8 mouse cellular contexts compared by ENCODE assay signal in genomic region chr19:5823266-5823839, GRCm38 (mm10). TPM values are rescaled to one million over a fixed set of nuclear protein-coding genes. Genes with fewer than 3 reads are reported as not detected.
A peak's percentile ranks its signal among the peaks of the same experiment; 100 is the strongest.
DNase-seq lines count a peak whose midpoint lies in the region; ATAC-seq lines count a peak whose summit lies in the region.

No protein-coding gene starts in this region.

- whole genome bisulfite sequencing in kidney, embryonic 15.5 days: 24% methylated on average over 9 of the region's 9 CpGs
- 31% methylated on average over 9 of the region's 9 CpGs for WGBS in liver, embryonic 16.5 days (ENCODE audit: insufficient replicate concordance)
- WGBS in stomach, embryonic 15.5 days: 26% methylated on average over 9 of the region's 9 CpGs

- H3K4me2 ChIP-seq in kidney, embryonic 15.5 days: peak overlapping the region; percentile 35
- H3K4me2 ChIP-seq in liver, embryonic 16.5 days (ENCODE audit: low read depth, low read length): peak overlapping the region; percentile 5; the same call in 1 of the 2 replicates
- H3K4me2 ChIP-seq in stomach, embryonic 15.5 days: peak overlapping the region; percentile 27

- H3K9ac ChIP-seq in kidney, embryonic 15.5 days: no peak overlapping the region
- peak overlapping the region; percentile 18; the same call in 1 of the 2 replicates for H3K9ac ChIP-seq in liver, embryonic 16.5 days (ENCODE audit: low read depth, low read length)
- no peak overlapping the region for H3K9ac ChIP-seq in stomach, embryonic 15.5 days

- DNase-seq in kidney, adult 8-10 months: no peak
- peak; percentile 86 for DNase-seq in embryo, embryonic 10 days (ENCODE audit: low spot score)
- no peak for DNase-seq in cerebellum, adult 11 months
- DNase-seq in urinary bladder, adult 18-20 months (ENCODE audit: low spot score in 2 of 2): no peak

- H3K4me3 ChIP-seq in kidney, embryonic 15.5 days (replicated peaks): no peak overlapping the region
- no peak overlapping the region for H3K4me3 ChIP-seq in liver, embryonic 16.5 days (ENCODE audit: low read depth, low read length)
- H3K4me3 ChIP-seq in stomach, embryonic 15.5 days (replicated peaks): no peak overlapping the region

- peak; percentile 34; the same call in 1 of the 2 replicates for ATAC-seq in kidney, embryonic 15.5 days (replicated peaks; ENCODE audit: low FRiP score)
- ATAC-seq in hematopoietic stem cell, adult 5-6 weeks (replicated peaks in 1 of 2; ENCODE audit: insufficient read depth in 1 of 2, low FRiP score in 2 of 2, low TSS enrichment in 1 of 2, low read depth in 1 of 2, poor library complexity in 2 of 2, severe bottlenecking in 2 of 2): peak; percentile 67 to 76; a peak in 3 of 4 replicates
- ATAC-seq in liver, embryonic 16.5 days (ENCODE audit: low read depth): peak; percentile 75
- peak; percentile 8; the same call in 1 of the 2 replicates for ATAC-seq in stomach, embryonic 15.5 days (ENCODE audit: insufficient read depth, low FRiP score, low read depth)

- H3K36me3 ChIP-seq in kidney, embryonic 15.5 days: no peaks in the 10 kb centered on the region
- no peaks in the 10 kb centered on the region for H3K36me3 ChIP-seq in liver, embryonic 16.5 days (ENCODE audit: control insufficient read depth, insufficient read depth)
- H3K36me3 ChIP-seq in stomach, embryonic 15.5 days: no peaks in the 10 kb centered on the region

- H3K27me3 ChIP-seq in kidney, embryonic 15.5 days: no peaks in the 10 kb centered on the region
- H3K27me3 ChIP-seq in liver, embryonic 16.5 days (ENCODE audit: control insufficient read depth, insufficient read depth, low read depth, low read length): no peaks in the 10 kb centered on the region
- no peaks in the 10 kb centered on the region for H3K27me3 ChIP-seq in stomach, embryonic 15.5 days (replicated peaks)

- peaks cover 59% of the 10 kb centered on the region for H3K4me1 ChIP-seq in kidney, embryonic 15.5 days
- peaks cover 21% of the 10 kb centered on the region for H3K4me1 ChIP-seq in liver, embryonic 16.5 days (ENCODE audit: control insufficient read depth, low read depth, low read length)
- peaks cover 40% of the 10 kb centered on the region for H3K4me1 ChIP-seq in stomach, embryonic 15.5 days

- no peaks in the 10 kb centered on the region for H3K9me3 ChIP-seq in kidney, embryonic 15.5 days (replicated peaks)
- H3K9me3 ChIP-seq in liver, embryonic 16.5 days (replicated peaks; ENCODE audit: control insufficient read depth, low read length): no peaks in the 10 kb centered on the region
- H3K9me3 ChIP-seq in stomach, embryonic 15.5 days: no peaks in the 10 kb centered on the region

- H3K27ac ChIP-seq in kidney, embryonic 15.5 days: peak overlapping the region; percentile 76
- H3K27ac ChIP-seq in liver, embryonic 16.5 days (ENCODE audit: low read length): peak overlapping the region; percentile 55; the same call in 1 of the 2 replicates
- peak overlapping the region; percentile 69 for H3K27ac ChIP-seq in stomach, embryonic 15.5 days

RNA-seq across cellular contexts. Expression of gene Frmd8, which starts 51.7 kb away (rescaled TPM):
- 40.2 and 43.1 TPM in 2 replicates for polyA plus RNA-seq in kidney, embryonic 15.5 days (2015; fragmentation: Nextera tagmentation; extraction: Ambion mirVana)
- 26.4 and 31.8 TPM in 2 replicates for total RNA-seq in hematopoietic stem cell, adult 5-6 weeks (2017)
- polyA plus RNA-seq in liver, embryonic 16.5 days (2015; fragmentation: Nextera tagmentation; extraction: Ambion mirVana): 13.9 and 14.0 TPM in 2 replicates
- 25.3 and 27.7 TPM in 2 replicates for polyA plus RNA-seq in stomach, embryonic 15.5 days (2015; fragmentation: Nextera tagmentation; extraction: Ambion mirVana)

RNA-seq across cellular contexts. Expression of gene Scyl1, which starts 52.1 kb away (rescaled TPM):
- 69.6 and 76.0 TPM in 2 replicates for polyA plus RNA-seq in kidney, embryonic 15.5 days (2015; fragmentation: Nextera tagmentation; extraction: Ambion mirVana)
- total RNA-seq in hematopoietic stem cell, adult 5-6 weeks (2017): 22.5 and 30.9 TPM in 2 replicates
- 19.3 and 21.5 TPM in 2 replicates for polyA plus RNA-seq in liver, embryonic 16.5 days (2015; fragmentation: Nextera tagmentation; extraction: Ambion mirVana)
- 63.6 and 68.9 TPM in 2 replicates for polyA plus RNA-seq in stomach, embryonic 15.5 days (2015; fragmentation: Nextera tagmentation; extraction: Ambion mirVana)

RNA-seq across cellular contexts. Expression of gene Slc25a45, which starts 54.3 kb away (rescaled TPM):
- polyA plus RNA-seq in kidney, embryonic 15.5 days (2015; fragmentation: Nextera tagmentation; extraction: Ambion mirVana): 8.1 and 8.5 TPM in 2 replicates
- 48.1 and 60.3 TPM in 2 replicates for total RNA-seq in hematopoietic stem cell, adult 5-6 weeks (2017)
- polyA plus RNA-seq in liver, embryonic 16.5 days (2015; fragmentation: Nextera tagmentation; extraction: Ambion mirVana): 6.3 and 6.9 TPM in 2 replicates
- 5.5 TPM in 2 replicates for polyA plus RNA-seq in stomach, embryonic 15.5 days (2015; fragmentation: Nextera tagmentation; extraction: Ambion mirVana)

Comparison
In these comparisons a context has a peak if more than half of its experiments do, and no peak if none do; other contexts are left out.
1. ATAC-seq: peak in every context shown above with its lines; median percentile 75 in liver, embryonic 16.5 days; 72 in hematopoietic stem cell, adult 5-6 weeks; 34 in kidney, embryonic 15.5 days; 8 in stomach, embryonic 15.5 days.